Mouse (Mus musculus): ENCODE measurements at regions not wholly inside any gene's neighbourhood (a gene's known extent, or its start where the extent isn't known, plus 50 kb on each side); places are given as distances from the start of the nearest gene placed in this dataset.

DNA sequence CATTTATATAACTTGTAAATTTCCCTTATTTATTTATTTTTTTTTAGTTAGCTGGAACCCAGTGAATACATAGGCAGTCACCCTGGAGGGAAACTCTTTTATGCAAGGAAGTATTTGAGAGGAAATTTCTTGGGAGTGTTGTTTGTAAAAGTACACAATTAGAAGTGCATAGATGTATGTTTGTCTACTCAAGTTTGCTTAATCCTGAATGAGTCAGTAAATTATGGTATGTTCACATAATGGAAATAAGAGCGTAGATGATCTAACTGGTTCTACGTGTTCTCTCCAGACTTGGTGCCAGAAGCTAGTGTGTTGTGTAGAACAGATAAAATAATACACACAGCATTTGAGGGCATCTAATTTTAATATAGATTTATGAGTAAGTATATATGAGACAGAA is 310.5 kb downstream of the Klf5 start:
- DNase-seq (ENCODE audit: low spot score in 2 of 2): no peak

DNA sequence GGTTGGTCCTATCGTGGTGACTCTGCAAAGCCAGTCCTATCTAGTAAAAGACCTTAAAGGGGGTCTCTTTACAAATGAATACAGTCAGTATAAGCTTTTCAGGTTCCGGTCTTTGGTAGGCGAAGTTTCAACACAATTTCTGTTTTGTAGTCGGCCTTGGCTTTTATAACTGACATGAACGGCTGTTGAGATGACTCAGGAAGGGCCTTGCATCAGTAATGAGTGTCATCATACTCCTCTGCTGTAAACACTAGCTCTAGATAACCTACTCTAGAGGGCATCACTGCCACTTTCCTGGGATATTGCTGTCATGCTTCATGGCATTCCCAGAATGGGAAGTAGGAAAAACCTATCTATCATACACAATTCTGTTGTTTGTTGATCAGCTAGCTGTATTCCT is 312.9 kb downstream of the Klf5 start:
- DNase-seq (ENCODE audit: low spot score in 2 of 2): no peak

DNA sequence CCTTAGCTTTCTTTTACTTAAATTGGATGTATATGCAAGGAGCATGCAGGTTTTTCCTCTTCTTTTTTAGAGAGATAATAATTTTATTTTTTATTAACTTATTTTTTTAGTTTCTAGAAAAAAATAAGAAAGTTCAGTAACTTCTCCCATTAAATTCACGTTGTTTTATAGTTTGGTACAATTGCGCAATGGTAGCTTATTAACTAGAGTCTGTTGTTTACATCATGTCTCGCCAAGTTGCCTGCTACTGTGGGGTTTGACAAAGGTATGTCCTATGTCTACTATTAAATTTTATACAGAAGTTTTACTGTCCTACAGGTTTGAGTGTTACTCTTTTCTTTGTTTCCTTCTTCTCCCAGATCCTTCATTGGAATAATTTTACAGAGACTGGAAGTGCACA is 313.6 kb downstream of the Klf5 start:
- no peak for DNase-seq (ENCODE audit: low spot score in 2 of 2)

DNA sequence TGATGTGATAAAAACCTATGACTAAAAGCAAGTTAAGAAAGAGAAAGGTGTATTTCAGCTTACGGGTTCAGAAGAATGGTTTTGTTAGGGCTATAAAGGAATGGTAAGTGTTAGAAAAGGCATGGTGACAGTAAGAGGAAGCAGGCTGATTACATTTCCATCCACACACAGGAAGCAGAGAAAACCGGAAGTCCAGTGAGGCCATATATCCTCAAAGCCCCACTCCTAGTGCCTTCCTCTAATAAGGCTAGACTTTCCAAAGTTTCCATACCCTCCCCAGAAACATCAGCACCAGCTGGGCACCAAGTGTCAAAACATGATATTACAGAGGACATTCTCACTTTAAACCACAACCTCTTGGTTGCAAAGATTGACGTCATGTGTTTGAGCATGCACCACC is 316.3 kb downstream of the Klf5 start:
- no peak for DNase-seq (ENCODE audit: low spot score in 2 of 2)

DNA sequence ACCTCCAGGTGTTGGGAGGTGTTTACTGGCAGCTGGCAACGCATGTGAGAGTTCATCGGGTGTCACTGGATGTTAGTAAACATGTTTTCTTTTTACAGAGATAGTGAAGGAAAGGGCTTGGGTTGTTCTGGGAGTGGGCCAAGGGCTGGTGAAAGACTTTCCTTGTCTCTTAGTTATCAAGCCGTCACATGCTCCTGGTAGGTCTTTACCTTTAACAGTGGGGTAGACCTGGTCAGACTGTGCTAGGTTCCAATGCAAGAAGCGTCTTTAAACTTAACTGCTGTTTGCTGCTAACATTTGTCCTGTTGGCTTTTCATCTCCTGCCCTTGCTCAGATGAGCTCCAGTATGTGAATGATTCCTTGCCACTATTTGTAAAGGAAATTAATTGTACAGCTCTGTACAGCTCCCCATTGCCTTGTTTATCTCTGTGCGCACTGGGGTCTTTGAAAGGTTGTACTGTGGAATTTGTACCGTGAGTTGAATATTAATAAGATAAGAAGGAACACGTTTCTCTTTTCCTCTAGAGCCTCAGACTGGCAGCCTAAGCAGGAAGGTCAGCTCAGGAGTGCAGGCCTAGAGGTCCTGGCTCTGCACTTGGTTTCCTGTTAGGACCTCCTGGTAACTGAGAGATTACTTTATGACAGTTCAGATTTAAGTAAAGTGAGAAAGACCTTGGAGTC is 318.3 kb downstream of the Klf5 start:
- no peak for DNase-seq (ENCODE audit: low spot score in 2 of 2)

DNA sequence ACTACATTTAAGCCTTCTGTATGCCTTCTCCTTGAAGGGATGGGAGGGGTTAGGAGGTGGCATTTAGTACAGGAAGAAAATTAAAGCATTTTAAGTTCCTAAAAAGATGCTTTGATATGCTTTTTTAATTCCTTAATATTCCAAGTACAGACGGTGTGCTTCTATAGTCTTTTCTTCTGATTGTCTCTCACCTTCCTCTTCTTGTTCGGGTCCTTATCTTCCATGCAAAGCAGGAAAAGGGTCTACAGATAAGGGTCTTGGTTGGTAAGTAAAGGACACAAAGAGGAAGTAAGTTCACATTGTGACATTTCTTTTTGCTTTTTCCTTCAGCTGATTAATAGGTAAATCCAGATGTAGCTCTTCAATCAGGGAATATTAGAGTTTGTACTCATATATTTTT is 318.9 kb downstream of the Klf5 start:
- DNase-seq (ENCODE audit: low spot score in 2 of 2): no peak

DNA sequence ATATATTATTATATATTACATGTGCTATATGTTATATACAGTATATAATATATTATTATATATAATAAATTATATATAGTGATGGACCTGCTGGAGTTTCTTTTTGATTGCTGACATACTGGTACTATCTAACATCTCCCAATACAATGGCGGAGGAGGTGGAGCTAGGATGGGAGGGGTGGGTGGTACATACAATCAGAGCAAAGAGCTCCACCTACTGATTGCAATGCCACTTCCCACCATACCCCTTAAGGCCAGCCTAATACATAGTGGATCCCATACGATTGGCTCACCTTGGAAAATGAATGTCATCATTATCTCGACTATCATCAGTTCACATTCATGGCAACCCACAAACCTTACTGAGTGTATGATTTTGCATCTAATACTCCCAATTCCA is 323.0 kb downstream of the Klf5 start:
- no peak for DNase-seq (ENCODE audit: low spot score in 2 of 2)

DNA sequence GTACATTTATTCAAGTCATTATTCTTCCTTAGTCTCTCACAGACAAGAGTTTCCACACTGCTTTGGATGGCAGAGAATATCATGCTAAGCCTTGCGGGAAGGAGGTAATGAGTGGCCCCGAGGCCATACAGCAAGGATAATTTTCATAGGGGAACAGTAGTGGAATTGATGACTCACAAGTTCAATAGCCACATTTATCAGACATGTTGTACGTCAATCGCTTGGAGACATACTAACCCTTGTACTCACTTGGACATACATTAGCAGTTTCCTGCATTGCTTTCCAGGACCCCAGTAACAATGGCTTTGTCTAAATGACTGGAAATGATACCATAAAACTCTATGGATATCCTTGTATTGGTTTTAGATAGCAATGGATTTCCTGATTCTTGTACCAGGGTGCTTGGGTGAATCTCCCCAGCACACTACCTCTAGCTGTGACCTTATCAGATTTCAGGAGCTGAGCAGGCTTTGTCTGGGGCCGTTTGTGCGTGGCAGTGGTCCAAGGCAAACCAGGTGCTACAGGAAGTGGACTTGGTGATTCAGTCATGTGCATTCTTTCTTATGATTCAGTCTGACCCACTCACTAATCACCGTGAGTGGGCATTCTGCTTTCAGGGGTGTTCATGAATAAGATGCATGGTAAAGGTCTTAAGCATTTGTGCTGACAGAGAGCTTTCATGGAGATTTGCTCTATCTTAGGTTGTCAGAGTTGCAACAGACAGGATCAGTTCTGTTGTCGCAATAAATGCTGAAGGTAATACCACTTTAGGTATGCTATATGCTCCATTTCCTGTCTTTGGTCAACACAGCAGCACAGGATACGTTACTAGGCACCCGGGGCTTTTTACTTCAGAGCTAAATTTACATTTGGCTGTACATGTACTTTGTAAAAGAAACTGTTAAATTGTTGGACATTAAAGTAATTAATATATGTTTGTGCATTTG is 326.2 kb downstream of the Klf5 start:
- no peak for DNase-seq (ENCODE audit: low spot score in 2 of 2)

DNA sequence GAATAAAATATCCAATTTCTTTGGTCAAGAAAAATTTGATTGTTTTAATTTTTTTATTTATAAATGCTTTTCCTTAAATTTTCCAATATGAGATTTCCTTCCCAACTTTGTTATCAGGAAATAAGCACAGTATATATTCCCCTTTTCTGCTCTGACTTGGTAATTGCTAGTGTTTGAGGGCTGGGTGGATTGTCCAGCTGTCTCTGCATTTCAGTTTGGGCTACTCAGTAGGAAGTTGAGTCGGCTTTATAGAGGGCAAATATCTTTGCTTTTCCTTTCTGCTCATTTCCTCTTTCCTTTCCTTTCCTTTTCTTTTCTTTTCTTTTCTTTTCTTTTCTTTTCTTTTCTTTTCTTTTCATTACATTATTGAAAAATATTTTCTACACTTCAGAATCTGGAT is 329.1 kb downstream of the Klf5 start:
- no peak for DNase-seq (ENCODE audit: low spot score in 2 of 2)

DNA sequence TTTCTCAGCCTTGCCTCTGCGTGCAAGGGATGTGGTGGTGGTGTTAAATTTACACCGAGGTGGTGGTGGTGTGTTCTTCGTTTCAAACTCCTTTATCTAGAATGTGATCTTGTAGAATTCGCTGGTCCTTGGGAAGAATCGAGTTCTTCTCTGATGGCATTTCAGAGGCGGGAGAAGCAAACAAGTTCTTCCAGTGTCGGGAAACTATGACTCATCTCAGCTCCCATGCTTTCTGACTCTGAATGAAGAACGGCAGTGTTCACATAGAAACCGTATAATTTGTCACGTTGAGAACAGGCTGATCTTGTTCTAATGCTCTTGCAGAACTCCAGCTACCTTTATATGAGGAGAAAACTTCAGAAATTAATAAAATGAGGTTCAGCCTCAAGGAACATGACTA is 332.6 kb downstream of the Klf5 start:
- DNase-seq (ENCODE audit: low spot score in 2 of 2): no peak

DNA sequence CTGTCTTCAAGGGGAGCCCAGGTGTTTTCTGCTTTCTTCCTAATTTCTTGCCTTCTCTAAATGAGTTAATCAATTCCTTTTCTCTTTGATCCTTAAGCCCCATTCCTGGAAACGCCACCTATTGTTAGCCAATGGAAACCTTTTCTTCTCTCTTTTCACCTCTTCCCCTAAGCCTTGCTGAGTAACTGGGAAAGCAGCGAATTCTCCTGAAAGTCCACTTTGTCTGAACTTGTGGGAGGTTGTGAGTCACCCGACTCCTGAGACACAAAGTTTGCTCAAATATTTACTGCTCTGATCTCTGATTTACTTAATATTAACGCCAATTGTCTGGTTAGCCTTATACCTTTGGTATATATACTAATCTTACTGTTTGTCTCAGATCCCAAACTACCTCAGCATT is 334.0 kb downstream of the Klf5 start:
- DNase-seq (ENCODE audit: low spot score in 2 of 2): no peak

DNA sequence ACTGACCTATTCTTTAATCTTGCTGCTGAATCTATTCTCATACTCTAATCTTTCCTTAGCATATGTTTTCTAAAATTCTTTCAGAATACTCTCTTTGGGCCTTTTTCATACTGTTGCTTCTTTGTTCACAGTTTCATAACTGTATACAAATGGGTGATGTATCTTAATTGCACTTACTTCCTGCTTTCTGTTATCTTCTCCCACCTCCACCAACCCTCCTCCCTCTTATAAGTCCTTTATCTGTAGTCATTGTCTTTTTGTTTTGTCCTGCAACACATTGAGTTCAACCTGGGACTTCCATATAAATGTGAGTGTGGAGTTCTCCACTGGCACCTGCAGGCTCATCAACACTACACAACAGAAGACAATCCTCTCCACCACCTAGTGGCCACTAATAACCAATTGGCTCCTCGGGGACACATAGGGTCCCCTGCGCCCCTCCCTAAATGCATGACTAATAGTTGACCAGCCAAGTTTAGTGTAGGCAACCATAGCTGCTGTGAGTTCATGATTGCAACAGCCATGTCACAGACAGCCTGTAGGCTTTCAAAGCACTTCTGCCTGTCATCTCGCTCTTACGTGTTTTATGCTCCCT is 337.2 kb downstream of the Klf5 start:
- no peak for DNase-seq (ENCODE audit: low spot score in 2 of 2)

DNA sequence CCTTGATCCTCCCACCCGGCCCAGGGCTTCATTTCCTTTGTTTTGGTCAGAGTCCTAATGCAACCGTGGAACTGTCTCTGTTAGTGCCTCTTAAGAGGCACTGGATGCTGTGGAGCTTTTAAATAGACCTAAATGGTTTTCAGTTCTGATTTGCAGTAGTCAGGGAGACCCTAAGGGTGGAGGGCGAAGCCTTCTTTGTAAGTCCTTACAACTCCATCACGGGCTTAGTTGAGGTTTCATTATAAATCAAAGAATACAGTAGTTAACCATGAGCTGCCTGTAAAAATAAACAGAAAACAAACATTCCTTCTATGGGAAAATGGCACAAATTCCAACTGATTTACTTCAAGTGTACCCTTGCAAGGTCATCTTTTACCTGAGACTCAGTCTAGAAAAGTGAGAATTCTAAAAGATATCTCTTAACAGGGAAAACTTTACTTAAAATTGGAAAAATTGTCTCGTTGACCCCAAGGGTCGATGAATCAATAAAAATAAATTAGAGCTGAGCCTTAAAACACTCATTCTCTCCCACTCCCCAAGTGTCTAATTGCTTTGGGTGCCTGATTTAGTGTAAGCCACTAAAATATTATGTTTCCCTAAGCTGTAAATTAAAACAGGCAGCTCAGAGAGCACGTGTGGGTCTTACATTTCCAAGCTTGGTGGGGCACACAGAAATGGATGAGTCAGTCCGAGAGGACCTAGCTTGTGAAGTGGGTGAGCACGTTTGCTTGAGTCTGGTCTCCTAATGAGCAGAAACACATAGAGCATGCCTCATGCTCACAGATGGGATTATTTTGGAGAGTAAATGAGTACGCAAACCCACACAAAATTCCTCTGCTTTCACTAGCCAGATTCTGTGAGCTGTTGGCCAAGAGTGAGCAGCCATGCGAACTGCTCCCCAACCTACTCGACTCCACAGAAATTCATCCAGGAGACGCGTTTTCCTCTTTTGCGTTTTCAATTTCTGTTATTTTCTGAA is 343.3 kb downstream of the Klf5 start:
- DNase-seq (ENCODE audit: low spot score in 2 of 2): no peak

DNA sequence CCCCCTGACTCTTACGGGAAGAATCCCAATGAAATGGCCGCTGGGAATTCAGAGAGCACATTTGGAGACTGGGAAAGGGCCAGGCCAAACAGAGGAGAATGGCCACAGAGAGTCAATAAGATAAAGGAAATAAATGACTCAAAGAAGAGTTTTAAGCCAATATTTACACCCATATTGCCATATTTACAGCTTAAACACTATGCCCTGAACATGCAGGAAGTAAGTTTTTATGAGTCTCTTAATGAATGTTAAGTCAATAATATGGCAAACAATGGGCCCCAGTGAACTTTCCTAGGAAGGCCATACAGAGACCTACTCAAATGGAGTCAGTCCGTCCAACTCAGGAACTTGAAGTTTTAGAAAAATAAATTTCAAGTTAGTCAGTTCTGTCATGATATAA is 347.8 kb downstream of the Klf5 start:
- no peak for DNase-seq (ENCODE audit: low spot score in 2 of 2)

DNA sequence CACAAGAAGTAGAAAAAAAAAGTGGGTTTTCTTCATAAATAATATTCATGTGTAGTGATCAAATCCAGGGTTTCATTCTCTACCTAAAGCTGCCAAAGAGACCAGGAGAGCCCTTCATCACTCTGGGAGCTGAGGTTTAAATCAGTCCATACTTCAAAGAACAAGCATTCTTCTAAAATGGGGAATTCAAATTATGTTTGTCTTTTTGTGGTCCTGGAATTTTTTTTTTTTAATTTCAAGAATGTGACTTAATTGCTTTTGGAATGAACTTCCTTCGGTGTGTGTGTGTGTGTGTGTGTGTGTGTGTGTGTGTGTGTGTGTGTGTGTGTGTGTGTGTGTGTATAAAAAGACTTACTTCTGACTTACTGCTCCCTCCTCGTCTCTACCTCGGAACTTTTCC is 375.9 kb downstream of the Klf5 start:
- DNase-seq (ENCODE audit: low spot score in 2 of 2): no peak

DNA sequence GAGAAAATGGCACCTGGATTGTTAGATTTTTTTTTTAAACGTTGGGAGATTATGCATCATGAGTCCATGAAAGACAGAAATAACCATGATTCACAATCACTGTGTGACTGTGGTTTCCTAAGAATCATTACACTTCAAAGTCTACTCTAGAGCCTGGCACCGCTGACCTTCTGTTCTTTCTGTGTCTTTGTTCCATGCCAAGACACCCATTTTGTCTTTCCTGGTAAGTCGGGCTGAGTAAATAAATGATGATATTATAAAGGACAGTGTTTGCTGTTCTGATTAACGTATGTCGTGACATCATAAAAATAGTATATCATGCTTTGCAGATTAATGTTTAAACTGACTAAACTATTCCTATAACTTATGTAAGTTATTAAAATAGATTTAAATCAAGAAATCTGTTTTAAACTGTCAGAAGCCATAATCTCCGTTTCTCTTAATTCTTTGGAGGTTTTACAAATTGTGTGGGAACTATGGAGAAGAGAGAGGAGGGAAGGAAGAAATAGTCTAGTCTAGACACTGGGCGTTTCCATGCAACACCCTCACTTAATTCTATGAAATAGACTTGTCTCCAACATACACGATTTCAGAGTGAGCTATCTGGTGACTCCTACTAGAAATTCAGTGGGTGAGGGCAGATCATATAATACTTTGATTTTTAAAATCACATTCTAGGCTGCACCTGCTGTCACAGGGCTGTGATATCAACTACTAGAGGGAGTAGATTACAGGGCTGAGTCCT is 388.7 kb downstream of the Klf5 start:
- no peak for DNase-seq (ENCODE audit: low spot score in 2 of 2)

DNA sequence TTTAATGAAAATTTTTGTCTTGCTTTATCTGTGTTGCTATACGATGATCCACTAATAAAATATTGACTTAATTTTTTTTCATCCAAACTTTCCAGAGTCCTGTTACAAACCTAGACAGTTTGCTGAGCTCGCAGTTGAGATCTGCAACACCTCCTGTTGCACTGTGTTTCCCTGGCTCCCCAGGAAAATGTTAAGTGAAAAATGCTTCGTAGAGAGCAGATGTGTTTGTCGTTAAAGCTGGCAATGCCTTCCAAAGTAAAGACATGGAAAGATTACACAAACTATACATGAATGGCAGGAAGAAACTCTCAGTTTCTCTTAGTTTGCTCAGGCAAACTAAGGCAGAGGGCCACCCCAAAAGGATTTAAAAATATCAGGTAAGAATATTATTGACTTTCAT is 389.9 kb downstream of the Klf5 start:
- no peak for DNase-seq (ENCODE audit: low spot score in 2 of 2)

DNA sequence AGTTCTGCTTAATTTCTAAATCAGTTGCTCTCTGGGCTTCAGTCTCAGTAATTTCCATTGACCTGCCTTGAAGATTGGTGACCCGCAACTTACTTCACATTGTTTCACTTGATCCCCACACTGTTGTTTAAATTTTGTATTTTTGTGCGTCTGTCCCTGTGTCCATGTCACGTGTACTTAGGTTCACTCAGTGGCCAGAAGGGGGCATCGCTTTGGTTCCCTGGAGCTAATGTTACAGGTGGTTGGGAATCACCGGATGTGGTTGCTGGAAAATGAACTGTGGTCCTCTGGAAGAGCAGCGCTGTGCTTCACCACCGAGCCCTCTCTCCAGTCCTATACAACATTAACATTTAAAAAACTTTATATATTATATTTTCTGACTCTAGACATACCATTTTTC is 397.8 kb downstream of the Klf5 start:
- no peak for DNase-seq (ENCODE audit: low spot score in 2 of 2)

DNA sequence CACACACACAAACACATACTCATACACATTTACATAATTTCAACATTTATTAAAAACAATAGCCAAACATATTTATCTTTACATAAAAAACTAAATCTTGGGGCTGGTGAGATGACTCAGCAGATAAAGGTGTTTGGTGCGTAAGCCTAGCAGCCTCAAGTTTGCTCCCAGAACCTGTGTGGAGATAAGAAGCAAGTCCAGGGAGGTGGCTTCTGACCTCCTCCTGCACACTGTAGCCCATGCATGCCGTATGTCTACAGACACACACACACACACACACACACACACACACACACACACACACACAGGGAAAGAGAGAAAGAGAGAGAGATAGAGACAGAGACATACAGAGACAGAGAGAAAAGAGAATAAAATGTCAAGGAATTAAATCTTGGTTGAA is 401.1 kb downstream of the Klf5 start:
- DNase-seq (ENCODE audit: low spot score in 2 of 2): no peak

DNA sequence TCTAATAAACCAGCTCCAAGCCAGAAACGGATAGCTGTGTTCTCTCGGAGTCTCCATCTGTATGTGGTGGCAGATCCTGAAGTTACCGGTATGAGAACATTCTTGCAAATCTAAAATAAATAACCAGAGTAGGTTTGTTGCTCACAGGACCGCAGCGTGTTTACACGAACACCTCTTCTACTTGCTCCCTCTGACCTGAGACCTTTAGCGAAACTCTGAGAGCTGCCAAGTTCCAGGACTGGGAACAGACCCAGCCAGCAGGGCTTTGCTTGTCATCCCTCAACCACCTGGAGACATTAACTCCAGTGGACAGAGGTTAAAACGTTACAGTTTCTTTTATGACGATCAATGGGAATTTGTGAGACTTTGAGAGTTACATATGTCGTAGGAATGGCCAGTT is 407.5 kb downstream of the Klf5 start:
- no peak for DNase-seq (ENCODE audit: low spot score in 2 of 2)

DNA sequence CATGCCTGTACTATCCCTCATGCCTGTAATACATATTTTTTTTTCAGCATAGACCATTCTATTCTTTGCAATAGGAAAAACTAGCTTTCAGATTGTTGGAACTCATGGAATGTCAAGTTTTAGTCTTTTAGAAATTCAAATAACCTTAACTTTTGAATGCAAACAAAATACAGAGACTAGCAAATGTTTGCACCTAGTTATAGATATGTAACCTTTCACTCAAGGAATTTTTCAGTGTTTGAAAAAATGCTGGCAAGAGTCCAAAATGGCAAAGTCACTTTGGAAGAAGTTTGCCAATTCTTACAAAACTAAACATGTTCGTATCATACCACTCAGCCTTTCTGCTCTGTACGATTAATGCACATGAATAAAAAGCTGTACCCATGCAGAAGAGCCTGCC is 409.6 kb downstream of the Klf5 start:
- no peak for DNase-seq (ENCODE audit: low spot score in 2 of 2)
